Comparison of ENCODE assay signal across 25 mouse cellular contexts in the genomic region with DNA sequence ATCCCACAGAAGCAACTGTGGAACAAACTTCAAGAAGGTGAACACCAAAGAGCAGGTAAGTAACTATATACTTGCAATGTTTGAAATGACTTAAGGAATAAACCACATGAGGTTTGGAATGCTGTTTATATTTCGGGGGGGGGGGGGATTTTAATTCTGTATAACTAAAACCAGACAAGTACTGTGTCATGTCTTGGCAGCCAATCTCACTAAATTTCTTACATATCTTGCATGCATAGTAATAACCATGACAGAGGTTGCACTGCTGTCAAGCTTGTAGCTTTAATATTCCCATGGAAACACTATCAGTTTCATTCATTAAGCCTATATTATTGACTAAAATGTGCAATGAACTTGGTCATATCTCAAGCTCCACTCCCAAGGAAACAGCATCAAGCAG. TPM values are rescaled to one million over a fixed set of nuclear protein-coding genes. Genes with fewer than 3 reads are reported as not detected.
DNase-seq lines count a peak whose midpoint lies in the region; ATAC-seq and TF ChIP-seq lines count a peak whose summit lies in the region.
"Had no signal": no experiment of that assay in that cellular context is flagged by ENCODE, and none has a peak within 500 bp of the region (broad histone marks: within the 10 kb centered on the region; RNA-seq: fewer than 3 reads in every experiment).

No protein-coding gene starts in this region.

- DNase-seq in embryonic facial prominence, embryonic 14.5 days (ENCODE audit: low spot score) = peak; percentile 68
- DNase-seq in embryonic facial prominence, embryonic 10.5 days (ENCODE audit: low spot score) = no peak
- DNase-seq in 3T3-L1 (ENCODE audit: low read depth, low spot score) = peak; percentile 53
- DNase-seq in NIH3T3 (ENCODE audit: low read depth) = peak; percentile 70
- DNase-seq in heart, adult 8-10 months (ENCODE audit: low spot score) = no peak
- no peak for DNase-seq in heart, embryonic 10.5 days (ENCODE audit: low spot score)
- DNase-seq: adrenal gland, adult 2 months; adrenal gland, adult 8-10 months; adrenal gland, postnatal 10 days; adrenal gland, postnatal 14 days; adrenal gland, postnatal 25 days; adrenal gland, postnatal 36 days; B cell, adult 2 months; cerebellum, adult 11 months; cerebellum, adult 11-12 months; cerebellum, adult 18-20 months; cerebellum, adult 2 months had no signal

- H3K4me1 ChIP-seq in embryonic facial prominence, embryonic 14.5 days (ENCODE audit: control insufficient read depth, insufficient read depth, low read length) = no peaks in the 10 kb centered on the region; the same call in 1 of the 2 replicates
- H3K4me1 ChIP-seq in embryonic facial prominence, embryonic 10.5 days = peaks cover 12% of the 10 kb centered on the region
- H3K4me1 ChIP-seq in embryonic fibroblast, embryonic 13.5 days (ENCODE audit: control insufficient read depth, insufficient read depth, low read length) = peaks cover 12% of the 10 kb centered on the region
- peaks cover 3% of the 10 kb centered on the region; the same call in 1 of the 2 replicates for H3K4me1 ChIP-seq in heart, embryonic 10.5 days
- H3K4me1 ChIP-seq in midbrain, embryonic 16.5 days (ENCODE audit: control insufficient read depth, insufficient read depth, low read length) = no peaks in the 10 kb centered on the region

- H3K9me3 ChIP-seq in embryonic facial prominence, embryonic 14.5 days (ENCODE audit: control insufficient read depth, low read length) = no peaks in the 10 kb centered on the region
- H3K9me3 ChIP-seq in embryonic facial prominence, embryonic 10.5 days = no peaks in the 10 kb centered on the region
- H3K9me3 ChIP-seq in heart, embryonic 10.5 days = no peaks in the 10 kb centered on the region
- H3K9me3 ChIP-seq in midbrain, embryonic 16.5 days (replicated peaks; ENCODE audit: control insufficient read depth, low read length, poor library complexity, severe bottlenecking) = no peaks in the 10 kb centered on the region
- H3K9me3 ChIP-seq: G1E had no signal

- no peak for TF ChIP-seq POLR2A in embryonic fibroblast, embryonic 13.5 days (IDR thresholded peaks at IDR 0.05; ENCODE audit: low read depth, low read length)

- no peak overlapping the region for H3K4me3 ChIP-seq in embryonic facial prominence, embryonic 14.5 days (ENCODE audit: low read depth, low read length)
- no peak overlapping the region for H3K4me3 ChIP-seq in embryonic facial prominence, embryonic 10.5 days
- no peak overlapping the region for H3K4me3 ChIP-seq in embryonic fibroblast, embryonic 13.5 days (ENCODE audit: insufficient read depth, low read length)
- no peak overlapping the region for H3K4me3 ChIP-seq in heart, embryonic 10.5 days
- H3K4me3 ChIP-seq in midbrain, embryonic 16.5 days (ENCODE audit: low read depth, low read length) = no peak overlapping the region

- H3K9ac ChIP-seq in embryonic facial prominence, embryonic 14.5 days (ENCODE audit: low read depth, low read length) = no peak overlapping the region
- no peak overlapping the region for H3K9ac ChIP-seq in midbrain, embryonic 16.5 days (ENCODE audit: low read depth, low read length)

- no peak overlapping the region for H3K4me2 ChIP-seq in embryonic facial prominence, embryonic 14.5 days (ENCODE audit: low read depth, low read length)
- H3K4me2 ChIP-seq in midbrain, embryonic 16.5 days (ENCODE audit: low read length) = no peak overlapping the region

- WGBS in embryonic facial prominence, embryonic 14.5 days = 44% methylated on average over 1 of the region's 1 CpGs
- WGBS in embryonic facial prominence, embryonic 10.5 days = 78% methylated on average over 1 of the region's 1 CpGs
- 73% methylated on average over 1 of the region's 1 CpGs for whole genome bisulfite sequencing in heart, embryonic 10.5 days
- 84% methylated on average over 1 of the region's 1 CpGs for WGBS in midbrain, embryonic 16.5 days

- H3K36me3 ChIP-seq in embryonic facial prominence, embryonic 14.5 days (ENCODE audit: control insufficient read depth, insufficient read depth, low read length) = no peaks in the 10 kb centered on the region
- no peaks in the 10 kb centered on the region for H3K36me3 ChIP-seq in embryonic facial prominence, embryonic 10.5 days (replicated peaks)
- no peaks in the 10 kb centered on the region for H3K36me3 ChIP-seq in heart, embryonic 10.5 days
- no peaks in the 10 kb centered on the region for H3K36me3 ChIP-seq in midbrain, embryonic 16.5 days (ENCODE audit: control insufficient read depth, insufficient read depth, low read length)
- H3K36me3 ChIP-seq: G1E had no signal

- ATAC-seq in embryonic facial prominence, embryonic 14.5 days (ENCODE audit: low read depth) = no peak
- ATAC-seq in midbrain, embryonic 16.5 days = no peak
- ATAC-seq: activated CD4-positive, CD25-positive, alpha-beta regulatory T cell, adult 4 months; CD4-positive, CD25-positive, alpha-beta regulatory T cell, adult 4 months; Patski had no signal

- no peak overlapping the region for H3K27ac ChIP-seq in embryonic facial prominence, embryonic 14.5 days (replicated peaks; ENCODE audit: low read depth, low read length)
- no peak overlapping the region for H3K27ac ChIP-seq in embryonic facial prominence, embryonic 10.5 days (replicated peaks)
- peak overlapping the region; percentile 68 for H3K27ac ChIP-seq in embryonic fibroblast, embryonic 13.5 days (ENCODE audit: insufficient read depth, low read length)
- H3K27ac ChIP-seq in heart, embryonic 10.5 days = no peak overlapping the region
- no peak overlapping the region for H3K27ac ChIP-seq in midbrain, embryonic 16.5 days (ENCODE audit: low read length)

- no peaks in the 10 kb centered on the region for H3K27me3 ChIP-seq in embryonic facial prominence, embryonic 14.5 days (replicated peaks; ENCODE audit: control insufficient read depth, insufficient read depth, low read length)
- H3K27me3 ChIP-seq in embryonic facial prominence, embryonic 10.5 days (replicated peaks; ENCODE audit: low read depth, poor library complexity, severe bottlenecking) = no peaks in the 10 kb centered on the region
- no peaks in the 10 kb centered on the region for H3K27me3 ChIP-seq in heart, embryonic 10.5 days (ENCODE audit: insufficient read depth, poor library complexity, severe bottlenecking)
- no peaks in the 10 kb centered on the region for H3K27me3 ChIP-seq in midbrain, embryonic 16.5 days (ENCODE audit: control insufficient read depth, insufficient read depth, low read depth, low read length)
- H3K27me3 ChIP-seq: CH12.LX, Patski had no signal

- no peak for TF ChIP-seq CTCF in embryonic fibroblast, embryonic 13.5 days (IDR thresholded peaks at IDR 0.05; ENCODE audit: borderline replicate concordance, insufficient read depth, low read length)

RNA-seq across cellular contexts. Expression of a gene that starts 48.2 kb away (rescaled TPM):
- 0.48 and 1.2 TPM in 2 replicates for polyA plus RNA-seq in embryonic facial prominence, embryonic 14.5 days (2014; fragmentation: Nextera tagmentation; extraction: Ambion mirVana)
- polyA plus RNA-seq in embryonic facial prominence, embryonic 10.5 days (2016; fragmentation: Nextera tagmentation; extraction: Ambion mirVana) = 0.10 and 0.31 TPM in 2 replicates
- polyA plus RNA-seq in embryonic fibroblast, embryonic 13.5 days (2011; ENCODE audit: insufficient read length, low read depth, missing spikeins) = 0.55 TPM in 1 of 2 replicates, not detected in the other
- not detected for total RNA-seq in heart, adult 8-10 months (2022)
- 0.05 TPM in 1 of 2 replicates, not detected in the other for polyA plus RNA-seq in heart, embryonic 10.5 days (2016; fragmentation: Nextera tagmentation; extraction: Ambion mirVana)
- 1.1 and 1.6 TPM in 2 replicates for polyA plus RNA-seq in midbrain, embryonic 16.5 days (2015; fragmentation: Nextera tagmentation; extraction: Ambion mirVana)
- total RNA-seq: adrenal gland, postnatal 25 days; CH12.LX; G1E; MEL had no signal
- polyA plus RNA-seq: activated CD4-positive, CD25-positive, alpha-beta regulatory T cell, adult 4 months; adrenal gland, adult 2 months; CD4-positive, CD25-positive, alpha-beta regulatory T cell, adult 4 months; G1E; Patski had no signal

Comparison
In these comparisons a context has a peak if more than half of its experiments do, and no peak if none do; other contexts are left out.
1. DNase-seq: peak in embryonic facial prominence, embryonic 14.5 days (single experiment), 3T3-L1 (single experiment) and NIH3T3 (single experiment); none in embryonic facial prominence, embryonic 10.5 days (single experiment), heart, adult 8-10 months (single experiment) and heart, embryonic 10.5 days (single experiment).